Comparison of ENCODE assay signal across 9 mouse cellular contexts in genomic region chr4:80863906-80864305, GRCm38 (mm10). TPM values are rescaled to one million over a fixed set of nuclear protein-coding genes. Genes with fewer than 3 reads are reported as not detected.
"Had no signal": no experiment of that assay in that cellular context is flagged by ENCODE, and none has a peak within 500 bp of the region (broad histone marks: within the 10 kb centered on the region; RNA-seq: fewer than 3 reads in every experiment).

No protein-coding gene starts in this region.

- DNase-seq: heart, adult 18-20 months; kidney, adult 18-20 months; kidney, adult 8-10 months; liver, embryonic 13.5 days had no signal

- H3K4me3 ChIP-seq: liver, embryonic 15.5 days had no signal

- H3K27ac ChIP-seq: intestine, embryonic 15.5 days; limb, embryonic 10.5 days; limb, embryonic 12.5 days; liver, embryonic 13.5 days; liver, embryonic 15.5 days had no signal

RNA-seq across cellular contexts. Expression of gene Tyrp1, which starts 30.0 kb away (rescaled TPM):
- total RNA-seq: granulocyte monocyte progenitor cell, adult 5-6 weeks had no signal

RNA-seq across cellular contexts. Expression of gene Lurap1l, which starts 46.5 kb away (rescaled TPM):
- total RNA-seq: granulocyte monocyte progenitor cell, adult 5-6 weeks had no signal
